Mouse (Mus musculus) CD8-positive naive resting alpha-beta T cell, adult 2 months (primary cell): Measurements from ENCODE around the gene Il12rb2.
A peak's percentile ranks its signal among the peaks of the same experiment; 100 is the strongest.

Experiments
- DNase-seq, 2 experiments: peaks; one replicate each; pipeline ENCODE4 v3.0.0; 2022; ENCODE audit warnings: low read depth in 2 of 2, low spot score in 2 of 2

Il12rb2 gene

DNA sequence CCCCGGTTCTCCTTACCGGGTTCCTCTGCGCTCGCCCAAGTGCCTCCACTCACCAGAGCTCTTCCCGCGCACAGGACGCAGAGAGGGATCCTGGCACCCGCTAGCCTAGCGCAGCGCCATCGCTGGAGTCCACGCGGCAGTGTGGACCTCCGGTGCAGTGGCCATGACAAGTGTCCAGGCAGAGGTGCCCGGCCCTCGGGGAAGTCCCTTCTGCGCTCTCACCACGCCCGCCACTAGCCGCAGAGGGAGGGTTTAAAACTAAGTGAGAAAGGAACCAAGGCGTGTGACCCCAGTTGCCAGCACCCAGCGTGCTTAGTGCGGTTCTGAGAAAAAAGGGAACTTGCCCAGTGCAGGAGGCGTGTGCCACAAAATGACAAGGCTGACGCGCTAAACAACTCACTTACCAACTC is at the start of gene Il12rb2:
Il12rb2 (minus strand) TSS at position 207 of the 410 bp plus-strand sequence.
- DNase-seq = peak; percentile 9 to 19

DNA sequence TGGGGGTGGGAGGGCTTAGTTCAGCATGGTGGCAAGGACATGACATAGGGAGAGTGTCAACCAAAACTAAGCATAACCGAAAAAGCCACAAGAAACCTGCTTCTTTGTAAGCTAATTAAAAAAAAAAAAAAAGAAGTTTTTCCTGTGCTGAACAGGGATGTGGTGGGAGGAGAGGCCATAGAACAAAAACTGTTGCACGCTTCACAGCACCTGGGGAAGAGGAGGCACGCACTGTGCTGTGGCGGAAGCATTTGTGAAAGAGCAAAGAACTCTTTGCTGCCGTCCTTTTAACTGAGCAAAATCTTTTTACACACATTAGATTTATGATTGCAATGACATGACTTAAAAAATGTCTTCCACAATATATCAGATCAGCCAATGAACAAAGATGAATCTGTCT is 45.8 kb upstream of the Il12rb2 start:
- no peak for DNase-seq

DNA sequence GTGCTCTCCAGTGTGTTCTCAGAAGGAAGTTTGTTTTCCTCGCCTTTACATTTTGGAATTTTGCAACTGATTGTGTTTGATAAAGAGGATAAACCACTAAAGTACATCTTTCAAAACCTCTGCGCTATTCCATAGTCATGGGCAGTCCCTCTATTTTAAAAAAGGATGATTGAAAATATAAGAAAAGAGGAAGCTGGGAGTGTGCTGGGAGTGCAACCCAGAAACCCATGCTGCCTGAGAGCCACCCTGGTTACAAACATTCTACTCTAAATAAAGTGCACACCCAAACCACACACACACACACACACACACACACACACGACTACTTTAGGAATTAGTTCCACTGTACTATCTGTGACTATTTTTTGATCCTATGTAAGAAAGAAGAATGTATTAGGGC is 40.6 kb upstream of the Il12rb2 start:
- no peak for DNase-seq

DNA sequence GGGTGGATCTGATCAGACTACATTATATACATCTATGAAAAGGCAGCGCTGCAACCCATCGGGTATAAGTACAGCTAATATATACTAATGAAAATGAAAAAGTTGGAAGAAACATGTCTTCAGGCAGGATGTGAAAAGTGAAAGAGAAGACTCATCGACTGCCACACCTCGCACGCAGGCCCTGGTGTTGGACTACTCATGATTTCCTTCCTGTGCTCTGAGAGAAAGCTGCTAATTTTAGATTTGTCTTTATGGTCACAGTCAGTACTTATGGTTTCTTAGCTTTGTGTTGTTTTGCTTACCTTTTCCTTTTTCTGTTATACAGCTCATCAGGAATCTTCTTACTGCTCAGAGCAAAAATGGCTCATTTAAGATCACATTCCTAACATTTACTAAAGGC is 39.3 kb upstream of the Il12rb2 start:
- no peak for DNase-seq

DNA sequence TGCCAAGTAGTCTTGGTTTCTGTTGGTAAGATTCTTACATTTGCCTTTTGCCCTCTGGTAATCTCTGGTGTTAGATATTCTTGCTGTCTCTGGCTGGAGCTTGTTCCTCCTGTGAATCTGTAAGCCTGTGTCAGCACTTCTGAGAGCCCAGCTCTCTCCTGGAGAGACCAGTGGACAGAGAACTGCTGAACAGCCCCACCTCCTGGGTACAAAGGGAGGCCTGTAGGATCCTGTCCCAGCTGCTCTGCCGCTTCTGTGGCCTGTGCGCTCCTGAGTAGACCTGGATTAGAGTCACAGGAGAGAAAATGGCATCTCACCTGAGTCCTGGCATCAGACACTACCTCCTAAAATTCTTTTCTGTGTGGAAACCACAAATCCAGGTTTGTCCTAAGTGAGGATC is 37.4 kb upstream of the Il12rb2 start:
- no peak for DNase-seq

DNA sequence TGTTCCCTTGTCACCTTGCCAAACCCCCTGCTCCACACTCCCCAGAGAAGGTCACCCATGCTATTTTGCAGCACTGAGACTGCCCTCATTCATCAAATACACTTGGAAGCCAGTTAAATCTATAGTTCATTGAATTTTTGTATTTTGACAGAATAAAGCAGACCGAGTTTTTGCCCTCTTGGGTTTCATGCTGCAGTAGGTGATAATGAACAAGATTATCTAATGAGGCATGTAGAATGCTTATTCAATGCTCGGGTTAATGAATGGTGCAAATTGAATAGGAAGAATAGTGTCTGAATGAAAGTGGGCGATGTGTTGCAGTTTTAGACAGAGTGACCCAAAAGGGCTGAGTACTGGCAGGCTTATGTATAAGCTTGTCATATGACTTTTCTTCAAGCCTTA is 29.3 kb upstream of the Il12rb2 start:
- no peak for DNase-seq

DNA sequence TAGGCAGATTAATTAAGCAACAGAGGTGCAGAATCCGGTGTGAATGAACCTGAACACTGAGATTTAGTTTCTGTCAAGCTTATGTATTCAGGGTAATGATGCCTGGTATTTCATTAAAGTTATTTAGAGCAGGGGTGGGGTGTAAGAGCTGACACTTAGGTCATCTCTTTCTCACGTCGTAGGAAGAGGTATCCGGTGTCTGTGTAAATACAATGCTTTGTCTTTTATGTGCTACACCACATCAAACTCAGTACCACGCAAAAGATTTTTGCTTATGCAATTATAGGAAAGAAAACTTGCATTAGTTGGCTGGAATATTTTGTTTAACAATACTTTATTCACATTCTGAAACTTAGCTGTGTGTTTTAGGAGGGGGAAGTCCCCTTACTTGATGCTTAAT is 23.6 kb upstream of the Il12rb2 start:
- DNase-seq = no peak

DNA sequence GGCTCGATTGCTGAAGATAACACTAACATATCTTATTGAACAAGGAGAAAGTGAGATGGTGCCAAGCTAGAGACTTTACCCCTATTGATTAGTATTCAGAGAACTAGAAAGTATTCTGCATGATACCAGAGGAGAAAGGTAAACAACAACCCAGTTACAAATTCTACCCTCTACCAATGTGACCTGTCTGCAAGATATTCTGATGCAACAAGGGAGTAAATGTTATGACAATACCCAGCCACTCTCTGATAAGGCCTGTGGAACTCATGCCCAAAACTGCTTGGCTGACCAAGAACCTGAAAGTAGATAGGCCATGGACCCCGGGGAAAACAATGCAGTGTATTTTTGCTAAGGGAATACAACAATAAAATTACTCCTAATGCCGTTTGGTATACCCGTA is 10.2 kb downstream of the Il12rb2 start:
- DNase-seq = no peak

DNA sequence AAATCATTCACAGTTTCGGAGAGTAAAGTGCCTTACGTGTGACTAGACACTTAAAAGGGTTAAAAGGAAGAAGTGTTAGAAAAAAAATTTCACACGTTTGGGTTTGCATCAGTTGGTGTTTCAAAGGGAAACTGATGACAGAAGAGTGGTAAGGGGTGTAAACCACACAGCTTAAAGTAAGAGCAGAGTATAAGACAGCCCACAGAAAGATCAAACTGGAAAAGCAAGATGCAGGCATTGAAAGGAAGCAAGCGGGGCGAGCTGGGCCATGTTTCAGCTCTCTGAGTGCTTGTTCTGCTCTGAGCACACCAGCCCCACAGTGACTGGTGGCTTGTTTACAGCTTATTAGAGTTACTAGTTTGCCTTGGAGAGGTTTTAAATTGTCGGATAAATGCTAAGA is 27.9 kb downstream of the Il12rb2 start:
- DNase-seq = peak; percentile 38 to 48

DNA sequence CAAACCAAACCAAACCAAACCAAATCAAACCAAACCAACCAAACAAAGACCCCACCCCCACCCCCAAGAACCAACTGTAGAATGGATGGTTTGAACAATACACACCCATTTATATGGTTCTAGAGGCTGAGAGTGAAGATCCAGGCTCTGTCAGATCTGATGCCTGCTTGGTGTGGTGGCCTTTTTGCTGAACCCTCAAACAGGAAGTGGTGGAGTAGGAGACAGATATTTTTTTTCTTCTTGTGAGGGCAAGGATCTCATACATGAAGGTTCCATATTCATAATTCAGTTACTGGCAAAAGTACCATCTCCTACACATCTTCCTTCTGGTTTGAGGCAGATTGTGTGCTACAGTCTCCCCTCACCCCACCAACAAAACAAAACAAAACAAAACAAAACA is 36.5 kb downstream of the Il12rb2 start:
- DNase-seq = peak; percentile 17 to 26

DNA sequence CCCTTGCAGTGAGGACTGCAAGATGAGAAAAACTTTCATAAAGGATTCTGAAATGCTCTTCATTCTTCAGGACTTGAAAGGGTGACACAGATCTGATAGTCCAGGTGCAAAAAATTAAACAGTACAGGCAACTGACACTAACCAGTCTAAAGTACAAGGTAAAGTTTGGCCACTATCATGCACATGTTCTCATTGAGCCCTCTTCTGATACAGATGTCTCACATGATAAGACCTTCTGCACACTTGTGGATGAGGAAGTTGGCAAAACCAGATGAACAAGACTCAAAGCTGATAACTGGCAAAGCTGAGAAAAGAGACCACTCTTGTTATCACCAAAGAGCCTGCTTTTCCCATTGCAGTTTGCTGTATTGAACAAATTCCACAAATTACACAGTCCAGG is 38.0 kb downstream of the Il12rb2 start:
- no peak for DNase-seq

DNA sequence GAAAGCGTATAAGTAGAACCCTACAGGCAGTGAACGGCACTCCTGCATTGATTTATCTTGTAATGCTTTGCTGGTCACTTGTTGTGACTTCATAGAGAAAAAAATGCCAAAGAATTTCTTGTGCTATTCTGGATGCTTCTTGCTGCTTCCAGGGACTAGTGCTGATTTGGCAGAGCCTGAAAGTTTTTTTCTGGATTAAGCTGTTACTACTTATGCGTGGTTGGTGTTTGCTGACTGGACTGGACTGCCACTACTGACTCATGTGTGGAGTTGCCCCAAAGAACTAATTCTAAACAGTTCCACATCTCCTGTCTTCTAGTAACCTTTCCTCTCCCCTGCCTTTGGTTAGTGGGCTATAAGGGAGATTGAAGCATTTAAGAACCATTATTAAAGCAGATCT is 52.2 kb downstream of the Il12rb2 start:
- no peak for DNase-seq

DNA sequence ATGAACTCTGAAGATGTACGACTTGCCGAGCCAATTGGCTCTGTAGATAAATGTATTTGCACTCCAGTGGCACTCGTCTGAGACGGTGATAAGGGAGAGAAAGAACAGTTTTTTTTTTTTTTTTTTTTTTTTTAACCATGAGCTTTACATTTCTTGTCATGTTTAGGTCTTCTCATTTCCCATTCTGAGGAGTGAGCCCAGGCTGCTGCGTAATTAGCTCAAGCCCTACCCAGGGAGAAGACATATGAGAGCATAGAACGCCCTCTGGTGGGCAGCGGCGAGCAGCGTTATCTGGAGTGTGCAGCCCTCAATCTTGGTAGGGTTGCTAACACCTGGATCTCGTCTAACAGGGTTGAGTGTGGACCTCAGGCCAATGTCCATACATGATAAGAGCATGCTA is 57.5 kb downstream of the Il12rb2 start:
- DNase-seq = peak in 1 of 2 experiments; percentile 22

DNA sequence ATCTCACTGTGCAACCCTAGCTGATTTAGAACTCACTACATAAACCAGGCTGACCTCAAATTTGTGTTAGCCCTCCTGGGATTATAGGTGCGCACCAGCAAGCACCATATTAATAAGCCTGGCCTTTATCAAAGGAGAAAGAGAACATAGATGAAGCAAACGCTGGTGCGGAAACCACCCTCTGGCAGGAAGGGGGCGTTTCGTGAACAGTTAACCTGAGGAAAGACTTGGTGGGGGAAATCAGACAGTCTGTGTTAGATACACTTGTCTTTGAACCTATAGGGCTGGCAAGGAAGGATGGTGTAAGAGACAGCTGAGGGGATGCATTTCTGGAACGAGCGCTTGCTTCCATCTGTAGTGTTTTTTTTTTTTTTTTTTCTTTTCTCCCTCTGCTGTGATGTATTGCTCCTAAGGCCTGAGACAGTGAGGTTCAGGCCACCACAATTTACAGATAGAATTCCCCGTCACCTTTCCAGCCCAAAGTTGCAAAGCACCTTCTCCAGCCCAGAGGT is 58.1 kb downstream of the Il12rb2 start:
- peak; percentile 13 to 31 for DNase-seq

DNA sequence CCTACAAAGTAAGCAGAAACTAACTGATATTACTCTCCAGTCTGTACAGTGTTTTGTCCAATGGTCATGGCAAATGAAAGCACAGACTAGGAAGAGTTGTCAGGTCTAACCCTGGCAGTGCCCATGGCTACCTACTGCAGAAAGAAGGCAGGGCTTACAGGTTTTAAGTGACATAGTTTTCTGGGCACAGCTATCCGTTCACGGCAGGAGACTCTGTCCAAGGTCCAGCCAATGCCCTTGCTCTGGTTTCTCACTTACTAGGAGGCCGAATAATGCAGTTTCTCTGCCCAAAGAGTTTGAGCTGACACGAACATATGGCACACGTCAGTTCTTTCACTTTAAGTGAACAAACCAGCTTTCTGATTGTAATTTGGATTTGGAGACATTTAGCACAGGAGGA is 58.9 kb downstream of the Il12rb2 start:
- no peak for DNase-seq

DNA sequence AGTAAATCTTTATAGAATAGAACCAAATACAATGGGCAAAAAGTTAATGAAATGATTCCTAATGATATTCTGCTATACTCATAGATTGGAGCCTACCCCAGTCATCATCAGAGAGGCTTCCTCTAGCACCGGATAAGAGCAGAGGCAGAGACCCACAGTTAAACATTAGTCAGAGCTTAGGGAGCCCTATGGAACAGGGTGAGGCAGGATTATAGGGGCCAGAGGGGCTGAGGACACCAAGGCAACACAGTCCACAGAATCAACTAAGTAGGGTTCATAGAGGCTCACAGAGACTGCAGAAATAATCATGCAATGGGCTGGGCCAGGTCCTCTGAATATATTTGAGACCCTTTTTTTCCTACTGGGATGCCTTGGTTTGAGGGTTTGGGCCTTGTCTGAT is 61.3 kb downstream of the Il12rb2 start:
- DNase-seq = no peak

DNA sequence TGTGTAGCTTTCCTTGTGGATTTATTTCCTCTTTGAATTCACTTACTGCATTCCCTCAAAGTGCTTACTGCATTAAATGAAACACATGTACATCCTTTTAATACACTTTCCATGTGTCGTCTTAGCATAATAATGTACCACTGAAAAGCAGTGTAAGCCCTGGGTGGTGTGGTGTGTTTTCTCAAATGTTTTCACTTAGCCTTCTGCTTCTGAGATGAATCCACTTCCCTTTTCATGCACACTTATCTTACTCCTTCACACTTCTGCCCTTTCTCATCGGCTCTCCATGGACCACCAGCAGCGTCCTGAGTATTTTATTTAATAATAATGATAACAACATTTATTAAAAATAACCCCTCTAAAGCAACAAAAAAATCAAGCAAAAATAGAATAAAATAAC is 66.2 kb downstream of the Il12rb2 start:
- no peak for DNase-seq

DNA sequence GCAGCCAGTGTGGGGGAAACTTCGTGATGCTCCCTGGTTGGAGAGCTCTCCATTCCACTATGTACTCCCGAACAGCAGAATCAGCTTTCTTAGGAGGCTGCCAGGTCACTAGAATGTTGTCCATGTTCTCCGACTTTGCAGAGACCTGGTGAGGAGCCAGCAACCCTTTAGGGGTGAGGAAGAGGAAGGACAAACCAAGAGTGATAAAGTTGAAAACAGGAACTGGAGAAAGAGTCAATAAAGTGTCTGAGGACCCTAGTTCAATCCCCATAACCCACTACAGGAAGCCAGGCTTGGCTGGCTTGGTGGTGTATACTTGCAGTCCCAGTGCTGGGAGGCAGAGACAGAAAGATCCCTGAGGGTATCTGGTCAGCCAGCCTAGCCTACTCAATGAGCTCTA is 67.0 kb downstream of the Il12rb2 start:
- no peak for DNase-seq

DNA sequence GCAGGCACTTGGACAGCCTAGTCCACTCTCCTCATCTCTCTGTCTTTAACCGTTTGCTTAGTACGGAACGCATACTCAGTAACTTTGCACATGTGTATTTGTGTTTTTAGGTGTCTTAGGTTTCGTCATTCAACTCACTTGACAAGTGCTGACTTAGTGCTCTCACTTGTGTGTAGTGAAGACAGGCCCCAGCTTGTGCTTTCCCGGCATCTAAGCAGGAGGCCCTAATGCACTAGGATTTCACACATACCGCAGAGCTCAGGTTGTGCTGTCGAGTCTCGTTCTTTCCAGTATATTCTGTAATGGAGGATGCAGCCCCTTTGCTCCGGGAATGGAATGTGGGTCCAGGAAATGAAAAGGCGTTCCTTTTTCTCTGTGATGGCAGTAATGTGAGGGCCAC is 72.8 kb downstream of the Il12rb2 start:
- no peak for DNase-seq

DNA sequence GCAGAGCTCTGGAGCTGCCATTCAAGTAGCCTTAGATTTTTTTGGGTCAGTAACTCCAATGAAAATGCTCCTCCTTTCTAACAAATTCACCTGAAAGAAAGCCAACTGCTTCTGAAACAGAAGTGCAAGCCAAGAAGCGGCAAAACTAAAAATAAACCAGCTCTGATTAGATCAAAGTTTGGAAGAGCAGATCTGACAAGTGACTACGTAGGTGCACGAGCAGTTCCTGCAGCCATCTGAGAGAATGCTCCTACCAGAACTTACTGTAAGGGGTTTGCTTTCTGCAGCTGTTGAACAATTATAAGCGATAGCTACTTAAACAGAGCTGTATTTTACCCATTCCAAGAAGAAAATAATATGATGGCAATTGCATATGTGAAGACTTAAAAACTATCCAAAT is 73.5 kb downstream of the Il12rb2 start:
- no peak for DNase-seq

DNA sequence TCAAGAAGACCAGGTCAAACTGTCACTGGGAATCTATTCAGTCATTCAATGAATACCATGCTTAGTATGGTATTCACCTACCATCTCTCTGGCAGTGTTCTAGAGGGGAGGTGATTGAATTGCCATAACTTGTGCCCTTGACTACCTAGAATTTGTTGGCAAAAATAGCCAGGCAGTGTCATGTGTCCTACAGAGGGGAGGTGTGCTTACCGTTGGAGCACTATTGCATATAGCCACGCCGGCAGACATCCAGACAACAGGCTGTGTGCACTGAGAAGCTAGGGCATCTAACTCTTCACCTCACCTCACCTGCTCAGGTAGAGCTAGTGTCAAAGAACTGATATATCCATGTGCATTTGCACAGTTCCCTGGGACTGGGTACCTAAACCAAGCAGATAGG is 74.8 kb downstream of the Il12rb2 start:
- no peak for DNase-seq

DNA sequence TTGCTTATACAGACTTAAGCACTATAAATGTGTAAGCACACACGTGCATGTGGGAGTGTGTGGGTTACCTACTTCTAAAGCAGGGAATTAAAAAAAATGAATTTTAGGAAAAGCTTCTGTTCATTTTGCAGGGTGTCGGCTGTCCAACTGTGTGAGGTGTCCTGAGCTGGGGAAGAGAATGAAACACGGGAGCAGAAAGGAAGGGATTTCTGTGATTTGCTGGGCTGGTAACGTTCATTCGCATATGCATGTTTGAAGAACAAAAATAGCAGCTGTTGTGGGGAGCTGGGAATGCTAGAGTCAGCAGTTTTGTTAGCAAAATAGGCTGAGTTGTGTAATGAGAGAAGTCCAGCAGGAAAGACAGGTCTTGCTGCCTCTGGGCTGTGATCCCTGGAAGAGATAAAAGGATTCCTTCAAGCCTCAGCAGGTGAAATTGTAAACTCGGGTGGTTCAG is 75.3 kb downstream of the Il12rb2 start:
- no peak for DNase-seq

DNA sequence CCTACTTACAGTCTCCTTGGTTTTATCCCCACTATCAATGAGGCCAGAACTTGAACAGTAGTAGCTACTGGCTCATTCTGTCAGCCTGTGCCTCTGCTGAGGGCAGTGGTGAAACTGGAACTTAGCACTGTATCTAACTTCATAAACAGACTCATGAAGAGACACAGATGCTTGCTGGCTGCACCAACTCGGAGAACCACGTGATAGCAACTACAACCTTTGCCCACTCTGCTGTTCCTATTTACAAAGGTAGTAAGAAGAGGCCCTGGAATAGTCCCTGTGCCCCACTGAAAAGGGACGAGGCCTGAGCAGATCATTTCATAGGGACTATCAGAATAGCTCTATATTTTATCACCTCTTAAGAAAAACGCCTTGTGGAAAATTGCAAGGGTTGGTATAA is 75.7 kb downstream of the Il12rb2 start:
- no peak for DNase-seq

DNA sequence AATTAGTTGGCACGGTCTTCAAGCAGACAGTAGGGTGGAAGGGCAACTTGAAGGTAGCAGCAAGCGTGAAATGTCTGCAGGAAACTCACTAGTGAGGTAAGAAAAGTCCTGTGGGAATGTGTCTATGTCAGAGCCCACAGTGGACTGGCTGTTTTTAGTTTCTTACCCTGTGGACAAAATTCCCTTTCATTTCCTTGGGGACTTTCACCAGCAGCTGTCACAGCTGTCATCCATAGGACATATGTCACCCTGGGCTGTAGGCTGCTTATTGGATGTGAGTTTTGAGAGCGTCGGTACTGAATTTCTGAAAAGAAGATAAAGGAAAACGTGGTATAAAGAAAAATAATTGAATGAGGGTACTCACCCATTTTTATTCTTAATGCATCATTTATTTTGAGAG is 77.2 kb downstream of the Il12rb2 start:
- no peak for DNase-seq
